Mouse (Mus musculus): ENCODE data around the gene Gpr176. TPM values are rescaled to one million over a fixed set of nuclear protein-coding genes. Genes with fewer than 3 reads are reported as not detected.

Gpr176 gene
- total RNA-seq (2012; rRNA removed) = not detected in 2 replicates
- not detected for polyA plus RNA-seq (2012; ENCODE audit: insufficient read depth in 1 of 2, insufficient read length in 2 of 2, low read depth in 1 of 2, low replicate concordance in 2 of 2, missing spikeins in 1 of 2)

DNA sequence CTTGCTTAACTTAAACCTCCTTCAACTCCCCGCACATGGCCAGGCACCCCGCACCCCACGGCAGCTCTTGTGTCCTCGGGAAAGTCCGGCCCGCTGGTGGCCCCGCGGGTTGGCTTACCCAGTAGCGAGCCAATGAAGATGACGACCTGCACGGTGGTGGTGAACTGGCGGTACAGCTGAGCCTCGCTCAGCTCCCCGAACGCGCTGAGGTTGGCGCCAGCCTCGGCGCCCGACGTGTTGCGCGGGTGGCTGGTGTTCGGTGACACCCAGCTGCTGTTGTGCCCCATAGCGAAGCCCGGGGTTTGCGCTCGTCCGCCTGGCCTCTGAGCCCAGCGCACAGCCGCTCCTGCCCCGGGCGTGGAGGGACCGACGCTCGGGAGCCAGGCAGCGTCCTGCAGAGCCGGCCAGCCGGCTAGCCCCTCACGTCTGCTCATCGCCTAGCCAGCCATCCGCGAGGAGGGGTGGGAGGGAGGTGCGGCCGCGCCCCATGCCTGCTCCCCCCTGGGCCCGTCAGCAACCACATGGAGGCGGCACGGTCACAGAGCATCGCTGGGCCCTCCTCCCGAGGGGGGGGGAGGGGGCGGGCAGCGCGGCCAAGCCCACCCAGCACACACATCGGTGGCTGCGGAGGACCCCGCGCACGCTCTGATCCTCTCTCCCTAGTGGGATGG lies at the start of gene Gpr176:
TSS of gene Gpr176 (minus strand) at position 519 of the 671 bp plus-strand sequence.
- Histone ChIP-seq H3K4me1 (ENCODE audit: control insufficient read depth in 1 of 2, insufficient read depth in 2 of 2, low read length in 2 of 2) (no peaks in the 10 kb centered on the region), H3K27ac (ENCODE audit: control insufficient read depth, low read depth, low read length) (no peak within 1 kb of the TSS), H3K36me3 (ENCODE audit: control insufficient read depth in 1 of 2, insufficient read depth in 2 of 2, low read length in 2 of 2) (no peaks in the 10 kb centered on the region), H3K27me3 (ENCODE audit: control insufficient read depth in 1 of 2, insufficient read depth in 2 of 2, low read length in 2 of 2) (peaks cover 2 to 7% of the 10 kb centered on the region in 2 experiments; a peak in 3 of 4 replicates), H3K79me2 (ENCODE audit: control insufficient read depth, insufficient read depth, low read length, poor library complexity) (no peaks in the 10 kb centered on the region), H3K4me3 (ENCODE audit: control insufficient read depth in 1 of 2, insufficient read depth in 1 of 2, low read depth in 2 of 2, low read length in 2 of 2) (no peak within 1 kb of the TSS), H3K9me3 (replicated peaks; ENCODE audit: insufficient read depth, low read length) (no peaks in the 10 kb centered on the region), H3K9ac (ENCODE audit: control insufficient read depth, low read depth, low read length, poor library complexity, severe bottlenecking) (no peak within 1 kb of the TSS)
- TF ChIP-seq HCFC1 (IDR thresholded peaks at IDR 0.05; ENCODE audit: low read depth, low read length) = no peak
- no peak for TF ChIP-seq ELF1 (IDR thresholded peaks at IDR 0.05; ENCODE audit: low read depth, low read length)
- no peak for TF ChIP-seq CHD1 (IDR thresholded peaks at IDR 0.05; ENCODE audit: low read depth, low read length)
- no peak for TF ChIP-seq MXI1 (IDR thresholded peaks at IDR 0.05; ENCODE audit: low read depth, low read length)
- TF ChIP-seq NELFE (IDR thresholded peaks at IDR 0.05; ENCODE audit: low read depth, low read length) = no peak
- TF ChIP-seq JUND (IDR thresholded peaks at IDR 0.05; ENCODE audit: low read depth, low read length) = no peak
- no peak for TF ChIP-seq USF2 (IDR thresholded peaks at IDR 0.05; ENCODE audit: borderline replicate concordance in 1 of 2, insufficient read depth in 1 of 2, low read depth in 1 of 2, low read length in 2 of 2)
- no peak for TF ChIP-seq ETS1 (IDR thresholded peaks at IDR 0.05; ENCODE audit: low read depth, low read length)
- TF ChIP-seq ZC3H11A (IDR thresholded peaks at IDR 0.05; ENCODE audit: low read depth, low read length) = no peak
- no peak for DNase-seq (ENCODE audit: low read depth, low spot score)

GRCm38 (mm10) chr2:118422385-118422784 lies 49.2 kb upstream of the Gpr176 start:
- H3K27me3 ChIP-seq (ENCODE audit: control insufficient read depth in 1 of 2, insufficient read depth in 2 of 2, low read length in 2 of 2) = no peaks in the 10 kb centered on the region
- 0 out of 4 replicates have a peak, but pooled peaks cover 0 to 2% of the 10 kb centered on the region in 2 experiments for H3K36me3 ChIP-seq (ENCODE audit: control insufficient read depth in 1 of 2, insufficient read depth in 2 of 2, low read length in 2 of 2)
- H3K79me2 ChIP-seq (ENCODE audit: control insufficient read depth, insufficient read depth, low read length, poor library complexity) = no peaks in the 10 kb centered on the region
- TF ChIP-seq ELF1 (IDR thresholded peaks at IDR 0.05; ENCODE audit: low read depth, low read length) = no peak
- TF ChIP-seq ZMIZ1 (IDR thresholded peaks at IDR 0.05; ENCODE audit: low read depth, low read length) = no peak
- TF ChIP-seq UBTF (IDR thresholded peaks at IDR 0.05; ENCODE audit: borderline replicate concordance, insufficient read depth, low read depth, low read length) = no peak
- no peak for TF ChIP-seq POLR2AphosphoS5 (IDR thresholded peaks at IDR 0.05; ENCODE audit: borderline replicate concordance, low read depth, low read length)
- TF ChIP-seq POLR2AphosphoS2 (IDR thresholded peaks at IDR 0.05; ENCODE audit: low read length) = no peak
- no peak for TF ChIP-seq SMC3 (IDR thresholded peaks at IDR 0.05; ENCODE audit: low read depth, low read length)
- TF ChIP-seq CHD2 (IDR thresholded peaks at IDR 0.05; ENCODE audit: low read length) = no peak
- no peak for TF ChIP-seq TBP (IDR thresholded peaks at IDR 0.05; ENCODE audit: low read depth, low read length)
- H3K9ac ChIP-seq (ENCODE audit: control insufficient read depth, low read depth, low read length, poor library complexity, severe bottlenecking) = no peak overlapping the region
- no peak for DNase-seq (ENCODE audit: low read depth, low spot score)
- no peak overlapping the region for H3K27ac ChIP-seq (ENCODE audit: control insufficient read depth, low read depth, low read length)
- H3K4me3 ChIP-seq (ENCODE audit: control insufficient read depth in 1 of 2, insufficient read depth in 1 of 2, low read depth in 2 of 2, low read length in 2 of 2) = no peak overlapping the region
- no peaks in the 10 kb centered on the region for H3K9me3 ChIP-seq (replicated peaks; ENCODE audit: insufficient read depth, low read length)
- no peaks in the 10 kb centered on the region for H3K4me1 ChIP-seq (ENCODE audit: control insufficient read depth in 1 of 2, insufficient read depth in 2 of 2, low read length in 2 of 2)
